Mouse (Mus musculus): ENCODE results near the gene Akr1b10. TPM values are rescaled to one million over a fixed set of nuclear protein-coding genes. Genes with fewer than 3 reads are reported as not detected.
"Not testable (repeated sequence)": the region's sequence is repeated elsewhere in the genome, so short reads cannot be mapped to it uniquely, and the experiment has no call there.

Gene Akr1b10
- polyA plus RNA-seq (2016; fragmentation: Nextera tagmentation; extraction: Ambion mirVana), result 11.0 and 11.9 TPM in 2 replicates

GRCm38 (mm10) chr6:34384110-34384661 lies at the start of gene Akr1b10:
Gene Akr1b10, plus strand, starts transcription at chr6:34384218.
- peaks cover 23% of the 10 kb centered on the region for H3K4me1 ChIP-seq
- WGBS, result 3% methylated on average over 17 of the region's 17 CpGs
- peak within 1 kb of the TSS; percentile 57 for H3K4me3 ChIP-seq
- H3K9me3 ChIP-seq, result no peaks in the 10 kb centered on the region
- H3K36me3 ChIP-seq (replicated peaks), result 0 out of 2 replicates have a peak, but pooled peaks cover 6% of the 10 kb centered on the region
- DNase-seq (ENCODE audit: extremely low spot score, low spot score), result peak; percentile 60
- peak within 1 kb of the TSS; percentile 73 for H3K27ac ChIP-seq
- no peaks in the 10 kb centered on the region for H3K27me3 ChIP-seq (ENCODE audit: poor library complexity, severe bottlenecking)

GRCm38 (mm10) chr6:34334673-34335072 lies 49.3 kb upstream of the Akr1b10 start:
- Histone ChIP-seq H3K4me3 (no peak overlapping the region), H3K36me3 (replicated peaks) (no peaks in the 10 kb centered on the region), H3K4me1 (no peaks in the 10 kb centered on the region), H3K27me3 (ENCODE audit: poor library complexity, severe bottlenecking) (no peaks in the 10 kb centered on the region), H3K9me3 (no peaks in the 10 kb centered on the region), H3K27ac (no peak overlapping the region)
- DNase-seq (ENCODE audit: extremely low spot score, low spot score), result no peak
- 95% methylated on average over 5 of the region's 5 CpGs for WGBS

- H3K27ac ChIP-seq, result no peak overlapping the region
- no peak for DNase-seq (ENCODE audit: extremely low spot score, low spot score)
- no peaks in the 10 kb centered on the region for H3K27me3 ChIP-seq (ENCODE audit: poor library complexity, severe bottlenecking)
- no peaks in the 10 kb centered on the region for H3K9me3 ChIP-seq
- H3K4me1 ChIP-seq, result no peaks in the 10 kb centered on the region
- H3K4me3 ChIP-seq, result no peak overlapping the region
- H3K36me3 ChIP-seq (replicated peaks), result no peaks in the 10 kb centered on the region
- WGBS, result 84% methylated on average over 2 of the region's 2 CpGs
These were observed 46.2 kb upstream of the Akr1b10 start for GRCm38 (mm10) chr6:34337799-34338198.

- no peak for DNase-seq (ENCODE audit: extremely low spot score, low spot score)
- Histone ChIP-seq H3K27me3 (ENCODE audit: poor library complexity, severe bottlenecking) (no peaks in the 10 kb centered on the region), H3K9me3 (no peaks in the 10 kb centered on the region), H3K36me3 (replicated peaks) (no peaks in the 10 kb centered on the region), H3K4me1 (peaks cover 20% of the 10 kb centered on the region), H3K4me3 (no peak overlapping the region), H3K27ac (no peak overlapping the region)
- WGBS, result 89% methylated on average over 4 of the region's 4 CpGs
These were observed 42.0 kb upstream of the Akr1b10 start for GRCm38 (mm10) chr6:34341991-34342390.

GRCm38 (mm10) chr6:34342476-34342875 lies 41.5 kb upstream of the Akr1b10 start:
- WGBS, result 80% methylated on average over 2 of the region's 2 CpGs
- Histone ChIP-seq H3K27me3 (ENCODE audit: poor library complexity, severe bottlenecking) (no peaks in the 10 kb centered on the region), H3K27ac (no peak overlapping the region), H3K4me3 (no peak overlapping the region), H3K4me1 (peaks cover 20% of the 10 kb centered on the region), H3K36me3 (replicated peaks) (no peaks in the 10 kb centered on the region), H3K9me3 (no peaks in the 10 kb centered on the region)
- DNase-seq (ENCODE audit: extremely low spot score, low spot score), result no peak

GRCm38 (mm10) chr6:34343426-34343825 lies 40.6 kb upstream of the Akr1b10 start:
- no peaks in the 10 kb centered on the region for H3K27me3 ChIP-seq (ENCODE audit: poor library complexity, severe bottlenecking)
- 89% methylated on average over 6 of the region's 6 CpGs for WGBS
- H3K36me3 ChIP-seq (replicated peaks), result no peaks in the 10 kb centered on the region
- H3K4me3 ChIP-seq, result no peak overlapping the region
- peaks cover 20% of the 10 kb centered on the region for H3K4me1 ChIP-seq
- no peak for DNase-seq (ENCODE audit: extremely low spot score, low spot score)
- no peak overlapping the region for H3K27ac ChIP-seq
- no peaks in the 10 kb centered on the region for H3K9me3 ChIP-seq

- H3K4me1 ChIP-seq, result peaks cover 20% of the 10 kb centered on the region
- H3K9me3 ChIP-seq, result no peaks in the 10 kb centered on the region
- WGBS, result 36% methylated on average over 10 of the region's 10 CpGs
- H3K36me3 ChIP-seq (replicated peaks), result no peaks in the 10 kb centered on the region
- no peaks in the 10 kb centered on the region for H3K27me3 ChIP-seq (ENCODE audit: poor library complexity, severe bottlenecking)
- no peak overlapping the region for H3K27ac ChIP-seq
- H3K4me3 ChIP-seq, result 0 out of 2 replicates have a peak overlapping the region, but pooled peaks have one; percentile 0
- DNase-seq (ENCODE audit: extremely low spot score, low spot score), result no peak
These were observed 39.7 kb upstream of the Akr1b10 start for GRCm38 (mm10) chr6:34344135-34344850.

- Histone ChIP-seq H3K27ac (no peak overlapping the region), H3K9me3 (no peaks in the 10 kb centered on the region), H3K36me3 (replicated peaks) (no peaks in the 10 kb centered on the region), H3K4me3 (0 out of 2 replicates have a peak overlapping the region, but pooled peaks have one; percentile 0), H3K4me1 (peaks cover 20% of the 10 kb centered on the region), H3K27me3 (ENCODE audit: poor library complexity, severe bottlenecking) (no peaks in the 10 kb centered on the region)
- WGBS, result 18% methylated on average over 9 of the region's 9 CpGs
- DNase-seq (ENCODE audit: extremely low spot score, low spot score), result peak; percentile 37
These were observed 39.1 kb upstream of the Akr1b10 start for GRCm38 (mm10) chr6:34344935-34345334.

GRCm38 (mm10) chr6:34346096-34346898 lies 37.7 kb upstream of the Akr1b10 start:
- Histone ChIP-seq H3K36me3 (replicated peaks) (no peaks in the 10 kb centered on the region), H3K4me1 (peaks cover 20% of the 10 kb centered on the region), H3K27ac (peak overlapping the region; percentile 44; the same call in 1 of the 2 replicates), H3K27me3 (ENCODE audit: poor library complexity, severe bottlenecking) (no peaks in the 10 kb centered on the region), H3K9me3 (no peaks in the 10 kb centered on the region), H3K4me3 (no peak overlapping the region)
- DNase-seq (ENCODE audit: extremely low spot score, low spot score), result peak; percentile 77
- 55% methylated on average over 14 of the region's 14 CpGs for WGBS

- 91% methylated on average over 12 of the region's 12 CpGs for WGBS
- H3K4me3 ChIP-seq, result no peak overlapping the region
- no peaks in the 10 kb centered on the region for H3K27me3 ChIP-seq (ENCODE audit: poor library complexity, severe bottlenecking)
- no peaks in the 10 kb centered on the region for H3K9me3 ChIP-seq
- no peak overlapping the region for H3K27ac ChIP-seq
- H3K4me1 ChIP-seq, result peaks cover 24% of the 10 kb centered on the region
- H3K36me3 ChIP-seq (replicated peaks), result no peaks in the 10 kb centered on the region
- no peak for DNase-seq (ENCODE audit: extremely low spot score, low spot score)
These were observed 33.9 kb upstream of the Akr1b10 start for GRCm38 (mm10) chr6:34350037-34350699.

GRCm38 (mm10) chr6:34351481-34351880 lies 32.5 kb upstream of the Akr1b10 start:
- 52% methylated on average over 10 of the region's 10 CpGs for WGBS
- H3K27me3 ChIP-seq (ENCODE audit: poor library complexity, severe bottlenecking); DNase-seq (ENCODE audit: extremely low spot score, low spot score); H3K4me3 ChIP-seq; H3K9me3 ChIP-seq; H3K36me3 ChIP-seq (replicated peaks); H3K27ac ChIP-seq: not testable (repeated sequence)
- H3K4me1 ChIP-seq, result peaks cover 17% of the 10 kb centered on the region

GRCm38 (mm10) chr6:34352401-34352800 lies 31.6 kb upstream of the Akr1b10 start:
- Histone ChIP-seq H3K9me3 (no peaks in the 10 kb centered on the region), H3K27ac (no peak overlapping the region), H3K36me3 (replicated peaks) (no peaks in the 10 kb centered on the region), H3K4me3 (no peak overlapping the region), H3K27me3 (ENCODE audit: poor library complexity, severe bottlenecking) (no peaks in the 10 kb centered on the region), H3K4me1 (peaks cover 16% of the 10 kb centered on the region)
- DNase-seq (ENCODE audit: extremely low spot score, low spot score), result no peak
- 94% methylated on average over 3 of the region's 3 CpGs for WGBS

Data from forebrain, embryonic 10.5 days (tissue).